Mouse (Mus musculus): ENCODE results near the gene Tnr.

DNA sequence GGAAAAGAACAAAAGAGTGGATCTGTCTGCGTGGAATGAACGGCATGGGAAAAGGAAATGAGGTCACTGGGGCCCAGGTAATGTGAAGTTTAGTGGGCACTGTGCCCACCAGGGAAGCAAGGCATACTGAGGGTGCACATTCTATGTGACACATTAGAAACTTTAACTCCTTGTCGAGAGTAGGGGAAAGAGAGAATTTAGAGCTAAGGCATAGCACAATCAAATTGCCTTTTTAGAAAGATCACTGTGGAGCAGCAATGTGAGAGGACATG lies 218.4 kb downstream of the Tnr start:
- TF ChIP-seq CTCF (IDR thresholded peaks at IDR 0.05) (no peak), POLR2A (IDR thresholded peaks at IDR 0.05; ENCODE audit: insufficient read depth, low read depth, low read length) (no peak), EP300 (IDR thresholded peaks at IDR 0.05; ENCODE audit: insufficient read depth, low read depth, low read length) (no peak)
